Mouse (Mus musculus): ENCODE measurements around the gene Unc79. TPM values are rescaled to one million over a fixed set of nuclear protein-coding genes. Genes with fewer than 3 reads are reported as not detected.

Gene Unc79
- total and polyA plus RNA-seq, 2 experiments: 0.15 to 0.46 TPM

DNA sequence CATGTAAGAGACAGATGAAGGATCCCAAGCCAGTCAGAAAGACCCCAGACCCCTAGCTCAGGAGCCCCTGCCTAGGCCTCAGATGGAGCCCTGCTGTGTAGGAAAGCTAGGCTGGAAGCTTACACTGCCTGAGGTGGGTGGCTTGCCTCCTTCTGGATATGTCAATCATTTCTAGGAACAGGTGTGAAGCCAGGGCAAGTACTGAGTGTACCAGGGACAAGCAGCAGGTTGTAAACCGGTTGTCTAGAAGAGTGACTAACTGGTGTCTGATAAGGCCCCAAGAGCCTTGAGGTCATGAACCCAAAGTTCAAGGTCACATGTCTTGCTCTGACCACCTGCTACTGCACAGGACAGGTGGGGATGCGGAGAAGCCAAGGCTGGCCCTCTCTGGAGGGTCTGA, 264.9 kb downstream of the Unc79 start:
- no peak for DNase-seq (ENCODE audit: extremely low read depth, low read depth, low spot score)
- H3K79me2 ChIP-seq (ENCODE audit: control insufficient read depth, insufficient read depth, low read length): no peaks in the 10 kb centered on the region
- H3K9ac ChIP-seq (ENCODE audit: low read depth, low read length): no peak overlapping the region
- H3K4me3 ChIP-seq (ENCODE audit: insufficient read depth, low read depth, low read length): no peak overlapping the region
- no peaks in the 10 kb centered on the region for H3K27me3 ChIP-seq (ENCODE audit: control insufficient read depth, insufficient read depth, low read length)
- WGBS: 82% methylated on average over 2 of the region's 2 CpGs
- H3K27ac ChIP-seq (replicated peaks; ENCODE audit: insufficient read depth, low read depth, low read length): no peak overlapping the region
- H3K4me1 ChIP-seq (ENCODE audit: control insufficient read depth, insufficient read depth, low read length): no peaks in the 10 kb centered on the region
- no peak for TF ChIP-seq CTCF (IDR thresholded peaks at IDR 0.05; ENCODE audit: low read depth, low read length)
- TF ChIP-seq POLR2A (IDR thresholded peaks at IDR 0.05; ENCODE audit: extremely low read depth, insufficient read depth, low read length): no peak
- H3K36me3 ChIP-seq (ENCODE audit: control insufficient read depth, insufficient read depth, low read length): no peaks in the 10 kb centered on the region

GRCm38 (mm10) chr12:103214270-103214669, 265.6 kb downstream of the Unc79 start:
- no peak overlapping the region for H3K4me3 ChIP-seq (ENCODE audit: insufficient read depth, low read depth, low read length)
- H3K27me3 ChIP-seq (ENCODE audit: control insufficient read depth, insufficient read depth, low read length): no peaks in the 10 kb centered on the region
- 49% methylated on average over 10 of the region's 10 CpGs for whole genome bisulfite sequencing
- TF ChIP-seq POLR2A (IDR thresholded peaks at IDR 0.05; ENCODE audit: extremely low read depth, insufficient read depth, low read length) (no peak), CTCF (IDR thresholded peaks at IDR 0.05; ENCODE audit: low read depth, low read length) (no peak)
- no peak overlapping the region for H3K9ac ChIP-seq (ENCODE audit: low read depth, low read length)
- H3K4me1 ChIP-seq (ENCODE audit: control insufficient read depth, insufficient read depth, low read length): no peaks in the 10 kb centered on the region
- H3K27ac ChIP-seq (replicated peaks; ENCODE audit: insufficient read depth, low read depth, low read length): no peak overlapping the region
- DNase-seq (ENCODE audit: extremely low read depth, low read depth, low spot score): no peak
- H3K36me3 ChIP-seq (ENCODE audit: control insufficient read depth, insufficient read depth, low read length): no peaks in the 10 kb centered on the region
- no peaks in the 10 kb centered on the region for H3K79me2 ChIP-seq (ENCODE audit: control insufficient read depth, insufficient read depth, low read length)

GRCm38 (mm10) chr12:103214797-103215196, 266.1 kb downstream of the Unc79 start:
- H3K36me3 ChIP-seq (ENCODE audit: control insufficient read depth, insufficient read depth, low read length): no peaks in the 10 kb centered on the region
- no peaks in the 10 kb centered on the region for H3K4me1 ChIP-seq (ENCODE audit: control insufficient read depth, insufficient read depth, low read length)
- TF ChIP-seq POLR2A (IDR thresholded peaks at IDR 0.05; ENCODE audit: extremely low read depth, insufficient read depth, low read length) (no peak), CTCF (IDR thresholded peaks at IDR 0.05; ENCODE audit: low read depth, low read length) (no peak)
- DNase-seq (ENCODE audit: extremely low read depth, low read depth, low spot score): no peak
- no peaks in the 10 kb centered on the region for H3K27me3 ChIP-seq (ENCODE audit: control insufficient read depth, insufficient read depth, low read length)
- no peak overlapping the region for H3K4me3 ChIP-seq (ENCODE audit: insufficient read depth, low read depth, low read length)
- H3K79me2 ChIP-seq (ENCODE audit: control insufficient read depth, insufficient read depth, low read length): no peaks in the 10 kb centered on the region
- 92% methylated on average over 2 of the region's 2 CpGs for WGBS
- no peak overlapping the region for H3K9ac ChIP-seq (ENCODE audit: low read depth, low read length)
- no peak overlapping the region for H3K27ac ChIP-seq (replicated peaks; ENCODE audit: insufficient read depth, low read depth, low read length)

DNA sequence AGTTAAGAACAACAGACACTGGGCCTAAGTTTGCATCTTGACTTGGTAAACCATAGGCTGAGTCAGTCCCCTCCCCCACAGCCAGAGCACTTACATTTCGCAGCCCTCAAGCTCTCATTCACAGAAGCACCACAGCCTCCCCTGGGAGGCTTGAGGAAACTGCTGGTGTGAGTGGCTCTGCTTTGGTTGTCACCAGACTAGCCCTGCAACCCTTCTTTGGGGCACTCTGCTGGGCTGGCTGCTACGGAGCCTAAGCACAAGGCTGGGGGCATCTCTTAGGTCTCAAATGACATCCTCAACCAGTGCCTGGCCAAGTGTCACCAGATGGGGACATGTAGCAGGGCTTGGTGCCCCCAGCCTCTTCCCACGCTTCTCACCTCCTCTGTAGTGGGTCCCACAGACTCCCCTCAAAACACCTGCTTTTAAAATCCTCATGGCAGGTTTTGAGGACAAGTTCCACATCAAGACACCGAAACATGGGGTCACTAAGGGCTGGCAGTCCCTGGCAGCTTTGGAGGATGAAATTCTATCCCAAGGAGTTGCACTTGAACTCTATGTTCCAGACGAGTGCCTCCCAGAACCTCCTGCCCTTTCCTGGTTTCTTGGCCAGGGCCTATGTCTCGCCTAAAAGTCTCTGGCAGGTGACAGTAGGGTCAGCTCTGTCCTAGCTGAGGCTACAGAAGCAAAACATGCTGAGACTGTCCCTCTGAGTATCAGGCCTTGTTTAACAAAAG, 267.4 kb downstream of the Unc79 start:
- DNase-seq (ENCODE audit: extremely low read depth, low read depth, low spot score): no peak
- no peaks in the 10 kb centered on the region for H3K79me2 ChIP-seq (ENCODE audit: control insufficient read depth, insufficient read depth, low read length)
- WGBS: 83% methylated on average over 6 of the region's 6 CpGs

GRCm38 (mm10) chr12:103223671-103224070, 275.0 kb downstream of the Unc79 start:
- no peak for DNase-seq (ENCODE audit: extremely low read depth, low read depth, low spot score)
- Histone ChIP-seq H3K27me3 (ENCODE audit: control insufficient read depth, insufficient read depth, low read length) (no peaks in the 10 kb centered on the region), H3K4me3 (ENCODE audit: insufficient read depth, low read depth, low read length) (no peak overlapping the region), H3K4me1 (ENCODE audit: control insufficient read depth, insufficient read depth, low read length) (no peaks in the 10 kb centered on the region), H3K36me3 (ENCODE audit: control insufficient read depth, insufficient read depth, low read length) (no peaks in the 10 kb centered on the region), H3K27ac (replicated peaks; ENCODE audit: insufficient read depth, low read depth, low read length) (no peak overlapping the region), H3K9ac (ENCODE audit: low read depth, low read length) (no peak overlapping the region), H3K79me2 (ENCODE audit: control insufficient read depth, insufficient read depth, low read length) (no peaks in the 10 kb centered on the region)
- 90% methylated on average over 9 of the region's 9 CpGs for WGBS
- TF ChIP-seq POLR2A (IDR thresholded peaks at IDR 0.05; ENCODE audit: extremely low read depth, insufficient read depth, low read length) (no peak), CTCF (IDR thresholded peaks at IDR 0.05; ENCODE audit: low read depth, low read length) (no peak)

More for the DNA sequence above, 267.4 kb downstream of the Unc79 start:
- Histone ChIP-seq H3K36me3 (ENCODE audit: control insufficient read depth, insufficient read depth, low read length) (no peaks in the 10 kb centered on the region), H3K4me3 (ENCODE audit: insufficient read depth, low read depth, low read length) (no peak overlapping the region), H3K27ac (replicated peaks; ENCODE audit: insufficient read depth, low read depth, low read length) (no peak overlapping the region), H3K27me3 (ENCODE audit: control insufficient read depth, insufficient read depth, low read length) (no peaks in the 10 kb centered on the region), H3K4me1 (ENCODE audit: control insufficient read depth, insufficient read depth, low read length) (no peaks in the 10 kb centered on the region), H3K9ac (ENCODE audit: low read depth, low read length) (no peak overlapping the region)
- no peak for TF ChIP-seq CTCF (IDR thresholded peaks at IDR 0.05; ENCODE audit: low read depth, low read length)
- TF ChIP-seq POLR2A (IDR thresholded peaks at IDR 0.05; ENCODE audit: extremely low read depth, insufficient read depth, low read length): no peak

GRCm38 (mm10) chr12:103226121-103226520, 277.5 kb downstream of the Unc79 start:
- no peaks in the 10 kb centered on the region for H3K27me3 ChIP-seq (ENCODE audit: control insufficient read depth, insufficient read depth, low read length)
- H3K9ac ChIP-seq (ENCODE audit: low read depth, low read length): no peak overlapping the region
- TF ChIP-seq POLR2A (IDR thresholded peaks at IDR 0.05; ENCODE audit: extremely low read depth, insufficient read depth, low read length): no peak
- TF ChIP-seq CTCF (IDR thresholded peaks at IDR 0.05; ENCODE audit: low read depth, low read length): no peak
- H3K27ac ChIP-seq (replicated peaks; ENCODE audit: insufficient read depth, low read depth, low read length): no peak overlapping the region
- no peaks in the 10 kb centered on the region for H3K4me1 ChIP-seq (ENCODE audit: control insufficient read depth, insufficient read depth, low read length)
- no peak overlapping the region for H3K4me3 ChIP-seq (ENCODE audit: insufficient read depth, low read depth, low read length)
- DNase-seq (ENCODE audit: extremely low read depth, low read depth, low spot score): no peak
- WGBS: 86% methylated on average over 4 of the region's 4 CpGs
- no peaks in the 10 kb centered on the region for H3K79me2 ChIP-seq (ENCODE audit: control insufficient read depth, insufficient read depth, low read length)
- H3K36me3 ChIP-seq (ENCODE audit: control insufficient read depth, insufficient read depth, low read length): no peaks in the 10 kb centered on the region
